Mouse (Mus musculus) MEL (cell line): Measurements from ENCODE around the gene Rnf145. TPM values are rescaled to one million over a fixed set of nuclear protein-coding genes. Genes with fewer than 3 reads are reported as not detected.

Source experiments
- DNase-seq: peaks from one replicate; pipeline ENCODE4 v3.0.0; 2011; ENCODE audit warnings: low read depth, low spot score
- H3K27ac ChIP-seq: 2 replicates; pipeline ENCODE4 v1.5.1; 2012; ENCODE audit warnings: low read depth, mild to moderate bottlenecking, control low read depth, low read length, moderate library complexity; ENCODE audit not compliant: control insufficient read depth
- H3K27me3 ChIP-seq, 2 experiments: fragments of 150-350 bp in 1 of 2; sonication (generic) in 1 of 2; 2 replicates each; pipeline ENCODE4 v1.6.1; 2012; ENCODE audit warnings: low read length in 2 of 2, mild to moderate bottlenecking in 2 of 2, improper control_type of control experiment in 1 of 2, moderate library complexity in 1 of 2; ENCODE audit not compliant: insufficient read depth in 2 of 2, control insufficient read depth in 1 of 2
- H3K36me3 ChIP-seq, 2 experiments: 2 replicates each; pipeline ENCODE4 v1.6.1; 2012 to 2014; ENCODE audit warnings: low read length in 2 of 2, improper control_type of control experiment in 1 of 2, inconsistent platforms in 1 of 2, mild to moderate bottlenecking in 1 of 2; ENCODE audit not compliant: insufficient read depth in 2 of 2, control insufficient read depth in 1 of 2
- H3K4me1 ChIP-seq, 2 experiments: fragments of 150-350 bp in 1 of 2; sonication (generic) in 1 of 2; 2 replicates each; pipeline ENCODE4 v1.6.1; 2012; ENCODE audit warnings: low read length in 2 of 2, improper control_type of control experiment in 1 of 2, mild to moderate bottlenecking in 1 of 2; ENCODE audit not compliant: insufficient read depth in 2 of 2, control insufficient read depth in 1 of 2
- H3K4me3 ChIP-seq, 2 experiments: fragments of 150-350 bp in 1 of 2; sonication (generic) in 1 of 2; 2 replicates each; pipeline ENCODE4 v1.5.1; 2012; ENCODE audit warnings: low read depth in 2 of 2, low read length in 2 of 2, mild to moderate bottlenecking in 2 of 2, moderate library complexity in 2 of 2, control low read depth in 1 of 2, improper control_type of control experiment in 1 of 2; ENCODE audit not compliant: control insufficient read depth in 1 of 2, insufficient read depth in 1 of 2
- H3K79me2 ChIP-seq: 2 replicates; pipeline ENCODE4 v1.6.1; 2012; ENCODE audit warnings: mild to moderate bottlenecking, low read length, moderate library complexity; ENCODE audit not compliant: control insufficient read depth, poor library complexity, insufficient read depth
- H3K9ac ChIP-seq: 2 replicates; pipeline ENCODE4 v1.6.1; 2012; ENCODE audit warnings: low read depth, mild to moderate bottlenecking, control low read depth, low read length, moderate library complexity; ENCODE audit not compliant: control insufficient read depth, poor library complexity, severe bottlenecking
- H3K9me3 ChIP-seq: fragments of 150-350 bp; sonication (generic); replicated peaks from 2 replicates; pipeline ENCODE4 v1.6.1; 2012; ENCODE audit warnings: mild to moderate bottlenecking, low read length, improper control_type of control experiment, moderate library complexity; ENCODE audit not compliant: insufficient read depth
- BHLHE40 ChIP-seq: IDR thresholded peaks from 2 replicates; pipeline ENCODE4 v1.6.1; 2012; ENCODE audit warnings: low read depth, mild to moderate bottlenecking, inconsistent platforms, low read length, improper control_type of control experiment, borderline replicate concordance
- E2F4 ChIP-seq: IDR thresholded peaks from 2 replicates; pipeline ENCODE4 v1.6.1; 2011; ENCODE audit warnings: low read depth, low read length, improper control_type of control experiment, borderline replicate concordance
- EP300 ChIP-seq, 2 experiments: IDR thresholded peaks; 2 replicates each; pipeline ENCODE4 v1.6.1; 2011; ENCODE audit warnings: improper control_type of control experiment in 2 of 2, low read length in 2 of 2, low read depth in 1 of 2, mild to moderate bottlenecking in 1 of 2
- ETS1 ChIP-seq: IDR thresholded peaks from 2 replicates; pipeline ENCODE4 v1.6.1; 2012; ENCODE audit warnings: low read depth, mild to moderate bottlenecking, inconsistent platforms, low read length, improper control_type of control experiment, moderate library complexity
- GABPA ChIP-seq: IDR thresholded peaks from 2 replicates; pipeline ENCODE4 v1.6.1; 2012; ENCODE audit warnings: low read depth, mild to moderate bottlenecking, inconsistent platforms, low read length, improper control_type of control experiment, moderate library complexity
- GATA1 ChIP-seq: IDR thresholded peaks from 2 replicates; pipeline ENCODE4 v1.6.1; 2011; ENCODE audit warnings: low read depth, low read length, improper control_type of control experiment
- HCFC1 ChIP-seq: IDR thresholded peaks from 2 replicates; pipeline ENCODE4 v1.6.1; 2012; ENCODE audit warnings: low read depth, mild to moderate bottlenecking, inconsistent platforms, low read length, improper control_type of control experiment, moderate library complexity
- MAZ ChIP-seq: IDR thresholded peaks from 2 replicates; pipeline ENCODE4 v1.6.1; 2012; ENCODE audit warnings: low read depth, mild to moderate bottlenecking, inconsistent platforms, low read length, improper control_type of control experiment
- MEF2A ChIP-seq: IDR thresholded peaks from 2 replicates; pipeline ENCODE4 v1.6.1; 2014; ENCODE audit warnings: low read depth, mild to moderate bottlenecking, inconsistent platforms, low read length, improper control_type of control experiment; ENCODE audit not compliant: poor library complexity, insufficient replicate concordance, severe bottlenecking; ENCODE audit errors: extremely low read depth
- MXI1 ChIP-seq: IDR thresholded peaks from 2 replicates; pipeline ENCODE4 v1.6.1; 2011; ENCODE audit warnings: mild to moderate bottlenecking, low read depth, low read length, improper control_type of control experiment
- MYB ChIP-seq: IDR thresholded peaks from 2 replicates; pipeline ENCODE4 v1.6.1; 2011; ENCODE audit warnings: mild to moderate bottlenecking, low read depth, low read length, improper control_type of control experiment
- MYC ChIP-seq: IDR thresholded peaks from 2 replicates; pipeline ENCODE4 v1.6.1; 2011; ENCODE audit warnings: low read depth, mild to moderate bottlenecking, low read length, improper control_type of control experiment, moderate library complexity
- NELFE ChIP-seq: IDR thresholded peaks from 2 replicates; pipeline ENCODE4 v1.6.1; 2011; ENCODE audit warnings: low read depth, low read length, improper control_type of control experiment
- POLR2A ChIP-seq, 2 experiments: IDR thresholded peaks; 2 replicates each; pipeline ENCODE4 v1.6.1; 2011 to 2012; ENCODE audit warnings: low read length in 2 of 2, mild to moderate bottlenecking in 2 of 2, control low read depth in 1 of 2, improper control_type of control experiment in 1 of 2, low read depth in 1 of 2, moderate library complexity in 1 of 2; ENCODE audit not compliant: control insufficient read depth in 1 of 2, insufficient read depth in 1 of 2, poor library complexity in 1 of 2
- RAD21 ChIP-seq: IDR thresholded peaks from 2 replicates; pipeline ENCODE4 v1.6.1; 2011; ENCODE audit warnings: mild to moderate bottlenecking, low read depth, low read length, improper control_type of control experiment
- RCOR1 ChIP-seq: IDR thresholded peaks from 2 replicates; pipeline ENCODE4 v1.6.1; 2012; ENCODE audit warnings: low read depth, mild to moderate bottlenecking, inconsistent platforms, low read length, improper control_type of control experiment
- SIN3A ChIP-seq: IDR thresholded peaks from 2 replicates; pipeline ENCODE4 v1.6.1; 2012; ENCODE audit warnings: low read length, improper control_type of control experiment, inconsistent platforms
- TAL1 ChIP-seq: IDR thresholded peaks from 2 replicates; pipeline ENCODE4 v1.6.1; 2012; ENCODE audit warnings: mild to moderate bottlenecking, inconsistent platforms, low read length, moderate library complexity, mixed read lengths
- TBP ChIP-seq: IDR thresholded peaks from 2 replicates; pipeline ENCODE4 v1.8.0; 2011; ENCODE audit warnings: low read depth, low read length, improper control_type of control experiment
- TCF12 ChIP-seq: IDR thresholded peaks from 2 replicates; pipeline ENCODE4 v1.6.1; 2014; ENCODE audit warnings: low read depth, mild to moderate bottlenecking, inconsistent platforms, low read length, improper control_type of control experiment, moderate library complexity
- UBTF ChIP-seq: IDR thresholded peaks from 2 replicates; pipeline ENCODE4 v1.6.1; 2012; ENCODE audit warnings: low read depth, mild to moderate bottlenecking, inconsistent platforms, low read length, improper control_type of control experiment, moderate library complexity, borderline replicate concordance; ENCODE audit not compliant: insufficient read depth
- USF1 ChIP-seq: IDR thresholded peaks from 2 replicates; pipeline ENCODE4 v1.6.1; 2014; ENCODE audit warnings: low read depth, mild to moderate bottlenecking, inconsistent platforms, low read length, improper control_type of control experiment, moderate library complexity
- ZC3H11A ChIP-seq: IDR thresholded peaks from 2 replicates; pipeline ENCODE4 v1.6.1; 2012; ENCODE audit warnings: low read depth, mild to moderate bottlenecking, inconsistent platforms, low read length, improper control_type of control experiment
- ZMIZ1 ChIP-seq: IDR thresholded peaks from 2 replicates; pipeline ENCODE4 v1.6.1; 2012; ENCODE audit warnings: low read depth, mild to moderate bottlenecking, inconsistent platforms, low read length, improper control_type of control experiment, moderate library complexity
- polyA plus RNA-seq, 2 experiments: library from polyadenylated mRNA; stranded (reverse) in 1 of 2; unstranded in 1 of 2; fragments of >175 nt in 1 of 2; fragments of >200 nt in 1 of 2; gene quantifications; 2 replicates each; pipeline versions ENCODE4 v1.2.1 to v1.2.4; 2012; ENCODE audit warnings: low replicate concordance in 2 of 2, low read depth in 1 of 2; ENCODE audit not compliant: insufficient read length in 2 of 2, insufficient read depth in 1 of 2, missing spikeins in 1 of 2
- total RNA-seq: library from RNA; depleted of rRNA; stranded (reverse); fragments of 300-350 nt; gene quantifications from 2 replicates; pipeline ENCODE4 v1.2.3, GENCODE M21; 2012

The Rnf145 gene
- total and polyA plus RNA-seq, 3 experiments, result 73.5 to 94.1 TPM; not detected in 1

- 0 out of 2 replicates have a peak, but pooled peaks have one; percentile 61 for TF ChIP-seq UBTF
- TF ChIP-seq MYB, result peak; percentile 84
- TF ChIP-seq MAZ, result 0 out of 2 replicates have a peak, but pooled peaks have one; percentile 38
- peak; percentile 79 for TF ChIP-seq TAL1
- TF ChIP-seq E2F4, result no peak
- no peak for TF ChIP-seq ZC3H11A
- no peak for TF ChIP-seq GABPA
- peak; percentile 44 to 81; a peak in 3 of 4 replicates for TF ChIP-seq POLR2A (IDR thresholded peaks at IDR 0.05; ENCODE audit: control insufficient read depth in 1 of 2, insufficient read depth in 1 of 2, low read depth in 1 of 2, low read length in 2 of 2, poor library complexity in 1 of 2)
Observed at GRCm38 (mm10) chr11:44512044-44513025, 6.4 kb upstream of the Rnf145 start (continued).

GRCm38 (mm10) chr11:44513026-44513422 is 5.7 kb upstream of the Rnf145 start:
- peaks cover 2% of the 10 kb centered on the region; the same call in 1 of the 2 replicates for H3K79me2 ChIP-seq
- H3K9me3 ChIP-seq, result no peaks in the 10 kb centered on the region
- H3K36me3 ChIP-seq, result peaks cover 0 to 59% of the 10 kb centered on the region in 2 experiments; a peak in 2 of 4 replicates
- DNase-seq, result peak; percentile 75
- peaks cover 41 to 46% of the 10 kb centered on the region in 2 experiments for H3K4me1 ChIP-seq
- H3K4me3 ChIP-seq, result peak overlapping the region in 1 of 2 experiments; percentile 34; a peak in 3 of 4 replicates
- H3K27me3 ChIP-seq, result no peaks in the 10 kb centered on the region
- TF ChIP-seq RCOR1 (peak; percentile 63), ETS1 (peak; percentile 75), TBP (peak; percentile 40; the same call in 1 of the 2 replicates), NELFE (peak; percentile 45; the same call in 1 of the 2 replicates), MEF2A (peak; percentile 37; the same call in 1 of the 2 replicates), MYB (0 out of 2 replicates have a peak, but pooled peaks have one; percentile 2), MAZ (peak; percentile 63; the same call in 1 of the 2 replicates), MYC (0 out of 2 replicates have a peak, but pooled peaks have one; percentile 55), ZMIZ1 (0 out of 2 replicates have a peak, but pooled peaks have one; percentile 15), TCF12 (peak; percentile 71), BHLHE40 (peak; percentile 39; the same call in 1 of the 2 replicates), USF1 (no peak), HCFC1 (0 out of 2 replicates have a peak, but pooled peaks have one; percentile 29), UBTF (no peak), MXI1 (no peak), SIN3A (peak; percentile 69; the same call in 1 of the 2 replicates), TAL1 (peak; percentile 40; the same call in 1 of the 2 replicates), GATA1 (peak; percentile 89), RAD21 (no peak), EP300 (IDR thresholded peaks at IDR 0.05; ENCODE audit: low read depth in 1 of 2, low read length in 2 of 2) (peak; percentile 66 to 75)
- H3K9ac ChIP-seq, result peak overlapping the region; percentile 69
- peak overlapping the region; percentile 97 for H3K27ac ChIP-seq
